Mouse (Mus musculus) left cerebral cortex, adult 18-20 months (tissue): Measurements from ENCODE around the gene Abcc8. TPM values are rescaled to one million over a fixed set of nuclear protein-coding genes. Genes with fewer than 3 reads are reported as not detected.

Experiments
- DNase-seq, 2 experiments: peaks; one replicate each; pipeline ENCODE4 v3.0.0; 2021 to 2022; ENCODE audit warnings: low spot score in 2 of 2, mixed read lengths in 1 of 2
- total RNA-seq, 2 experiments: library from RNA; stranded (reverse); gene quantifications; 2 replicates each; pipeline ENCODE4 v1.2.3; 2021

Abcc8 gene
- total RNA-seq, 2 experiments from 2014 or later = 34.8 to 39.2 TPM

DNA sequence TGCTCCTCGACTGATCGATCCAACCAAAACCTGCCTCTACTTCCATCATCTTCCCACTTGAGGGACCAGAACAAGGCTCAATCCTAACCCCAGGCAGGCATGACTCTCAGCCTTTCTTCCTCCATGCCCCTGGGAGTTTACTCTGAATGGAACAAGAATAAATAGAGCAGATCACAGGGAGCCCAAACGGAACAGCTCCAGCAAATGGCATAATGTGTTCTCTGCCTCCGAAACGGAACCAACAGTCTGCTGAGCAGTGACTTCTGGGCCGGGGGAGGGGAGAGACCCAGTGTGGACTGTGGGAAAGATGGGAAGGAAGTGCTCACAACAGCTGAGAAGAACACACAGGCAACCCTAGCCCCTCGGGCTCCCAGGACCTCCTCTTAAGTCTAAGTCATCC, 22.1 kb downstream of the Abcc8 start:
- no peak for DNase-seq

DNA sequence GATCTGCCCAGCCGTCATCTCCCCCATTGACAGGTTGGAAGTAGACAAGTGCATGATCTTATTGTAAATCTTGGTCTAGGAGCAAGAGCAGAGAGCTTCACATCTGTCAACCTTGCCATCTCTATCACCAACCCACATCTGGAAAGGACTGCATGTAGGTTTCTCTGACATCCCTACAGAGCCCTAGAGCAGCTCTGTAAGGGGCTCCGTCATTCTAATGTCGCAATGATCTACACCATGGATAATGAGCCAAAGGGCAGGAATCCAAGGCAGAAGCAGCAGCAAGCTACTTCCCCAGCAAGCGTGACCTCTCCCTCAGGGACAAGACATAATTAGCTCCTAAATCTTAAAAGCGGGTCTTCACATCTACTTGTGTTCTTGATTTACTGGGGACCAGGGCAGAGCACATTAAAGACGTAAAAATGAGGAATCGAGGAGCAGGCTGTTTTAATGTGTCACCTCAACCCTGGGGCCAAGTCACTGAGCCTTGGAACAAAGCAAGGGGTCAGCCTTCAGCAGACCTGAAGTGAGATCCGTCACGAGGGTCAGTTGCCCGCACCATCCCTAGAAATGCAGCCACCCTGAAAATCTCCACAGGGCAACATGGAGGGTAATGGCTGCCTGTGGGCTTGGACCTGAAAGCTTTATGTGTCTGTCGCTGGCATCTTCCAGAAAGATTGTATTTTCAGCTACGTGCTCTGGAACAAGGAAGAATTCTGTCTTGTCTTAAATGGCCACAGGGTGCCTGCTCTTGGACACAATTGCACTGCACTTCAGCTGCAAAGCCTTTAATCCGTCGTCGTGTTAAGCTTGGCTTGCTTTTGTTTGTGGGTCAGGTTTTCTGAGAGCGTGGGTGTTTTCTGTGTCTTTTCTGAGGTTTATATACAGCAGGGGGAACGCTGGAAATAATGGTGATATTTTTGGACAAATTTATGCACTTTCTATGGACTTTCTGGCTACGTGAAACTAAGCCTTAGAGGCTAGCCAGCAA, 25.0 kb downstream of the Abcc8 start:
- DNase-seq = no peak

DNA sequence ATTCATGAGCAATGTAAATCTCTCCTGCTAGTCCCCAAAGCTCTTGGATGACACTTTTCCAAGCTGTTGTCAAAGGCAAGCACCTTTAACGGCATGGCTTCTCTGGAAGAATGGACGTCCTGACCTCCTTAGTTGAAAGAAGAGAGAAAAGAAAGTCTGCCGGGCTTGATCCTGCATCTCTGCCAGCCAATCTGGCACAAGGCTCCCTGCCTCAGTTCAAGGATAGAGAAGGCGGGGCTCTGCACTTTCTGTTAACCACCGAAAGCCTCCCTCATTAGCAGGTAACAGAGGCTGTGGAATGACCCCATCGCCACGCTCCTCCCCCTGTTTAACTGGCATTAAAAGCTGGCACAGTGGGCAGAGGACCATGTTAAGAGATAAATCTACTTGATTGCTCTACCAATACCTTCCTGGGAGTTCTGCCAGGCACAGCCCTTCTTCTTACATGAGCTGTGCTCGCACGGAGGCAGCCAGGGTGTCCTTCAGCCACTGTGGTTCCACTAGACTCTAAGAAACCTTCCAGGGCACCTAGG, 26.9 kb downstream of the Abcc8 start:
- DNase-seq = no peak

DNA sequence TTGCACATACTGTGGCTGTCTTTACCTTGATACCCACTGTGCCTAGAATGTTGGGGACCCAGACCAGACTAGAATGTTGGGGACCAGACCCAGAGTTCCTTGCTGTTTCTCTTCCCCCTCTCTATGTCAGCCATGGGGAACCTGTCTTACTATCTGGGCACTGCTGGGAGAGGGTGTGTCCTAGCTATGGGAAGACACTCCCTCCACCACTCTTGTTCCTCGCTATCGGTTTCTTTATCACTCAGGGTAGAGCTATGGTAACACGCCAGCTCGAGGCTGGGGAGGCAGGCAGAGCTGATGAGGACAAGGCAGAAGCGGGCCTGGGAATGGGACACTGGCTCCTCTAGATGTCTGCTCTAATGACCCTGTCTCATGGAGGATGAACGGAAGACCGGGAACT, 32.4 kb downstream of the Abcc8 start:
- DNase-seq = no peak

- no peak for DNase-seq
Measured at GRCm38 (mm10) chr7:46146675-46147308, 33.0 kb downstream of the Abcc8 start.

- DNase-seq = no peak
Measured at GRCm38 (mm10) chr7:46144061-46144460, 35.8 kb downstream of the Abcc8 start.

DNA sequence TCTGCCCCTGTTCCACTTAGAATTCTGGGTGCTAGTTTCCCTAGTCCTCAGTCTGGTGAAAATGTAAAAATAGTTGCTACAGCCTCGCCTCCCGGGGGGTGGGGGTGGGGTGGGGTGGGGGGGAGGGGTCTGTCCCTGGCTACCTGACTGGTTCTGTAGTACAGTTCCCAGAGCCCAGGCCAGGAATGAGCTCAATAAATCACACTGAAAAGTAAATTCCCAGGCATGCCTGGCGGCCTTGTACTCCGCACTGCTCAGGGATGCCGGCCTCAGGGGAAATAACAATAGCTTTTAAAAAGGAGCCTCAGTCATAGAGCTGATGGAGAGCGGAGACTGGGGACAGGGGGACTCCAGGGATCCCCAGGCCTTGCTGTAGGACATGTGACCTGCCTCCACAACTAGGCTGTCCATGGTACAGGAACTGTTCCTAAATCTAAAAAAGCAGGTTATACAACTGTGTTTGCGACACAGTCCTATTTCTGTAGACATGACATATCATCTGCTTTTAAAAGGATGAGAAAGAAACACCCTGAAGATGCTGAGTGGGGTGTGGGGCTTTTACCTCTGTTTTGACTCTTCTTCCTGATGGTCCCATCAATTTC, 41.4 kb downstream of the Abcc8 start:
- DNase-seq = peak; percentile 25 to 48

DNA sequence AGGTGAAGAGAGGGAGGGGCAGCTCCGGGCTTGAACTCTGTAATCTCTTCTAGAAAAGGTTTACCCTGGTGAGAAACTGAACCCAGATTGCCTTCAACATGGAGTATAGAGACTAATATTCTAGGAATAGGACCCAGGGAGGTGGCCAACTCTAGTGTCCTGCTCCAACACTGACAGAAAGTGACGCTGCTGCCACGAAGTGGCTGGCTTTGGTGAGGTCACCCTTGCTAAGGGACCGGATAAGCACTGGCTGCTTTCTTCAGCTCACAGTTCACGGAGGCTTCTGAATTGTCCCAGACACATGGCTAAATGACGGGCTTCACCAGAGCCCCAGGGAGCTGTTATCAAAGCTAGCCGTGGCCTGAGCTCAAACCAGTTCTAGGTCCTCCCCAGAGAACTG, 46.0 kb downstream of the Abcc8 start:
- DNase-seq = no peak

GRCm38 (mm10) chr7:46132229-46132628, 47.6 kb downstream of the Abcc8 start:
- no peak for DNase-seq

DNA sequence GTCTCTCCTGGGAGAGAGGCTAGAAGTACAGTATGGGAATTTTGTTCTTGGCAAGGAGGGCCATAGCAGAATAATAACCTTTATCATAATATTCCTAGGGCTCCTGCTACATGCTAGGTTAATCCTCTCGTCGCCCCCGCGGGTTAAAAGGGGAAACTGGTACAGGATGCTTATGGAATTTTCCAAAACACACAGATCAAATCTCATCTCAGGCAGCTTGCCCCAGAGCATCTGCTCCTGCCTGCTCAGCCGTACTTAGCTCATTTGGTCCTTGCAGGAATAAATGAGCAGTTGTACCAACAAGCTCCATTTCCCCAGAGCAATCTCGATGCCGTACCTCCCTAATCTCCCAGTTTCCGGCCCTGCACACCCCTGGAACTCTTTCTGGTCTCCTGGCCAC, 48.0 kb downstream of the Abcc8 start:
- DNase-seq = peak in 1 of 2 experiments; percentile 62

- peak; percentile 61 to 63 for DNase-seq
Measured at GRCm38 (mm10) chr7:46131266-46131665, 48.6 kb downstream of the Abcc8 start.

DNA sequence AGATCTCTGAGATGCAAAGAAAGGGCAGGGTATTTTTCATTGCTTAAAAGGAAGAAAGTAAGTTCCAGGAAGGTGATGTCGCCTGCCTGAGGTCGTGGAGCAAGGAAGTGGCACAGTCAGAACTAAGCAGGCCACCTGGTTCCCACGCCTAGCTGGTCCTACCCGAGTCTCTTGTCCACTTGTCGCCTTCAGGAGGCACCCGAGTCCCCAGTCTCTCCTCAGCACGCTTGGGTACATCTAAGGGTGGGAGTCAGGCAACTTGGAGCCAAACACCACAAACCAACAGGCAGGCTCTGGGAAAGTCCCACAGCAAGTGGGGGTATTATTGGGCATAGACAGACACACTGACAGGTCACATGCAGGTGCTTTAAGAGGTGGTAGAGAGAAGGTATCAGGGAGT, 49.1 kb downstream of the Abcc8 start:
- DNase-seq = no peak

- DNase-seq = no peak
Measured at GRCm38 (mm10) chr7:46129463-46130179, 50.2 kb downstream of the Abcc8 start.

DNA sequence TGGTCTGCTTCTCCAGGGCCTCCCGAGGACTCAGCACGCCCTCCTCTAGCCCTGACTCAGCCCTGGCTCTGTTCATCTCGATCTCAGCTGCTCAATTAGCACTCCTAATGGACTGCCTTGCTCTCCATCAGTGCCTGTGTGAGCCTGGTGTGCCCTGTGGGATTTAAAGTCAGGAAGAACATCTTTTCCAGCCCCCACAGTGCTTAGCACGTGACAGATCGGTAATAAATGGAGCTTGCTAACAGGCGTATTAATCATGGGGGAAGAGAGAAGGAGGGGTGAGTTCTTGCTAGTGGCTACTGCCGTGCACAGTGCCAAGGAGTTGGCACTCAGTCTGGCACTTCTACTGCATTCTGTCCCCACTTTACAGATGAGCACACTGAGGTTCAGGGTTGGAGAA, 51.6 kb downstream of the Abcc8 start:
- no peak for DNase-seq

DNA sequence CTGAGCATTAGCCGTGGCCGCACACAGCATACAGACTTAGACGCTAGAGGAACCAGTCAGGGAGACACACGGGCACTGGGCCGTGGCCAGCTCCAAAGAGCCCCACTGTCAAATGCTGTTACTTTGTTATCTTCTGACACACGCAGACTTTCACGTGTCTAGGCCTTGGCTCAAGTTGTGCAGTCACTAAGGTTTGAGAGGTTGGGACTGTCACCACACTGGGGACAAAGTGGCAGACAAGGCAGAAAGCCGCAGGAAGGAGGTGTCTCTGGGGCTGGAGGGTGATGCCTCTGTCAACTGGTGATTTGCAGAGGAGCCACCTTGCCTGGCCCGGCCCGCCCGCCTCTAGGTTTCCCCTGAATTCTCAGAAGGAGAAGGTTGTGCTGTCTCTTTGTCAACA, 54.5 kb downstream of the Abcc8 start:
- no peak for DNase-seq

- DNase-seq = no peak
Measured at GRCm38 (mm10) chr7:46124460-46124859, 55.4 kb downstream of the Abcc8 start.

- no peak for DNase-seq
Measured at GRCm38 (mm10) chr7:46122964-46123363, 56.9 kb downstream of the Abcc8 start.

GRCm38 (mm10) chr7:46117035-46117434, 62.8 kb downstream of the Abcc8 start:
- DNase-seq = no peak

DNA sequence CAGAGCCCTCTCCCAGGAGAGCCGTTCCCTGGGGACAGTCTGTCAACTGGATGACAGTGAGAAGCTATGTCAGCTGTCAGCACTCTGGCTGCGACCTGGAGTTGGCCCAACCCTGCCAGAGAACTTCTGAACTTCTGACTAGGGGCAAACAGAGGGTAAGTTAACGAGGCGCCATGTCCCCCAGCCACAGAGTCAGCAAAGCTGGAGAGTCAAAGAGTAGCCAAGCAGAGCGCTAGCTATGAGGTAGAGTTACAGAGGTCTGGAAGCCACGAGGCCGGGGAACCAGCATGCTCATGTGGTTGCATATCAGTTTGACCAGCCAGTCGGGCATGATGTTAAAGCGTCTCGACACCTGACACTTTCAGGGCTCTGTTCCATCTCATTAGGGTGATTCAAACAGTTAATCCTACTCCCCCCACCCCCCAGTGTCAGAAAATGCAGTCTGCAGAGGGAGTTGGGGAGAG, 63.7 kb downstream of the Abcc8 start:
- DNase-seq = no peak

DNA sequence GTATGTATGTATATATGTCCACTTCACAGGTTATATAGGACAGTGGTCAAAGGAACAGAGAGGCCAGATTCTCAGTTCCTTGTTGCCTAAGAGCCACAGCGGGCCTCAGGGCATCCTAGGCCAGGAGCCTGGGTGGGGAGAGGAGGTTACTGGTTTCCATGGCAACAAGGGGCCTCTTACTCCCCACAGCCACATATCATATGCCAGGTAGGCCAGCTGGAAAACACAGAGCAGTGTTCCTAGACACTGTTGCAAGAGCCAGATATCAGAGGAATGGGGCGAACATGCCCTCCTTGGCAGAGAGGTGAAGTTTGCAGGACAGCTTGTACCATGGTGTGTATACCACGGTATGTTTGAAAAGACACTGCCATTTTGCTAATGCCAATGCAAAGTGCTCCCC, 66.4 kb downstream of the Abcc8 start:
- no peak for DNase-seq

GRCm38 (mm10) chr7:46111938-46112337, 67.9 kb downstream of the Abcc8 start:
- DNase-seq = no peak
